Mouse (Mus musculus) forebrain, embryonic 13.5 days (tissue): ENCODE measurements at regions not wholly inside any gene's neighbourhood (a gene's known extent, or its start where the extent isn't known, plus 50 kb on each side); places are given as distances from the start of the nearest gene placed in this dataset.

Source experiments
- ATAC-seq: fragments of 200-750 bp; cut with Nextera tagmentation; 2 replicates; pipeline ENCODE4 v1.8.0; 2017
- H3K27ac ChIP-seq: fragments of 300-500 bp; sonication (generic); 2 replicates; pipeline ENCODE4 v1.5.1; 2015; ENCODE audit warnings: inconsistent platforms, mild to moderate bottlenecking, moderate library complexity
- H3K27me3 ChIP-seq: fragments of 300-500 bp; sonication (generic); 2 replicates; pipeline ENCODE4 v1.6.1; 2015; ENCODE audit warnings: mild to moderate bottlenecking, inconsistent platforms
- H3K36me3 ChIP-seq: fragments of 300-500 bp; sonication (generic); 2 replicates; pipeline ENCODE4 v1.6.1; 2015; ENCODE audit warnings: mild to moderate bottlenecking, inconsistent platforms; ENCODE audit not compliant: poor library complexity, severe bottlenecking
- H3K4me1 ChIP-seq: fragments of 300-500 bp; sonication (generic); 2 replicates; pipeline ENCODE4 v1.6.1; 2015; ENCODE audit warnings: inconsistent platforms
- H3K4me2 ChIP-seq: fragments of 300-500 bp; sonication (generic); 2 replicates; pipeline ENCODE4 v1.6.1; 2015; ENCODE audit warnings: inconsistent platforms, mild to moderate bottlenecking, moderate library complexity
- H3K4me3 ChIP-seq: fragments of 300-500 bp; sonication (generic); 2 replicates; pipeline ENCODE4 v1.5.1; 2015; ENCODE audit warnings: mild to moderate bottlenecking, inconsistent platforms
- H3K9ac ChIP-seq: fragments of 300-500 bp; sonication (generic); 2 replicates; pipeline ENCODE4 v1.6.1; 2015; ENCODE audit warnings: mild to moderate bottlenecking, inconsistent platforms
- H3K9me3 ChIP-seq: fragments of 300-500 bp; sonication (generic); replicated peaks from 2 replicates; pipeline ENCODE4 v1.6.1; 2016; ENCODE audit warnings: inconsistent platforms
- WGBS: fragments of 180-500 bp; shearing (Covaris S2); methylation state at CpG from one replicate; pipeline ENCODE4 v1.1.7; 2015; 5-methylcytosine and 5-hydroxymethylcytosine counted together

GRCm38 (mm10) chr6:81589727-81590126 is 333.7 kb upstream of the Gcfc2 start:
- H3K36me3 ChIP-seq = no peaks in the 10 kb centered on the region
- 73% methylated on average over 10 of the region's 10 CpGs for WGBS
- H3K4me3 ChIP-seq = no peak overlapping the region
- H3K4me1 ChIP-seq = no peaks in the 10 kb centered on the region
- H3K9me3 ChIP-seq = no peaks in the 10 kb centered on the region
- H3K9ac ChIP-seq = no peak overlapping the region
- H3K27ac ChIP-seq = no peak overlapping the region
- 0 out of 2 replicates have a peak, but pooled peaks cover 3% of the 10 kb centered on the region for H3K27me3 ChIP-seq
- no peak overlapping the region for H3K4me2 ChIP-seq
- no peak for ATAC-seq

DNA sequence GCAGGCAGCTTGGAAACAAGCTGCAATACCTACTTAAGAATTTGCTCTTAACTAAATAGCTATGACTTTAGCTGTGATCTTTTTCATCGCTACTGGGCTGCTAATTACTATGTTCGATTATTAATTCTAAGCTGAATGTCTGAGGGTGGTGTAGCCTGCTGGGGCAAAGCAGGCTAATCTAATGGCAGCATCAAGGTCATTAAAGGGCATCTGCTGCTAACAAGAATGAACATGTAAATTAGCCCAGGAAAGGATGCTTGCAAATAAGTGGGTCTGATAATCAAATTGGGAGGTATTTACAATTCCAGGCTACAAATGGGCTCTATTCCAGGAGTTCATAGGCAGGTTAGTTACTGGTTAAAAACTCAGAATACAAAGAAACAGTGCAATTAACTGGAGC is 327.5 kb upstream of the Gcfc2 start:
- H3K27ac ChIP-seq = no peak overlapping the region
- H3K9me3 ChIP-seq = no peaks in the 10 kb centered on the region
- no peak overlapping the region for H3K9ac ChIP-seq
- H3K27me3 ChIP-seq = 0 out of 2 replicates have a peak, but pooled peaks cover 9% of the 10 kb centered on the region
- H3K4me1 ChIP-seq = peaks cover 7% of the 10 kb centered on the region; the same call in 1 of the 2 replicates
- H3K36me3 ChIP-seq = no peaks in the 10 kb centered on the region
- no peak overlapping the region for H3K4me2 ChIP-seq
- no peak overlapping the region for H3K4me3 ChIP-seq
- peak; percentile 50; the same call in 1 of the 2 replicates for ATAC-seq
- WGBS = 13% methylated on average over 2 of the region's 2 CpGs

DNA sequence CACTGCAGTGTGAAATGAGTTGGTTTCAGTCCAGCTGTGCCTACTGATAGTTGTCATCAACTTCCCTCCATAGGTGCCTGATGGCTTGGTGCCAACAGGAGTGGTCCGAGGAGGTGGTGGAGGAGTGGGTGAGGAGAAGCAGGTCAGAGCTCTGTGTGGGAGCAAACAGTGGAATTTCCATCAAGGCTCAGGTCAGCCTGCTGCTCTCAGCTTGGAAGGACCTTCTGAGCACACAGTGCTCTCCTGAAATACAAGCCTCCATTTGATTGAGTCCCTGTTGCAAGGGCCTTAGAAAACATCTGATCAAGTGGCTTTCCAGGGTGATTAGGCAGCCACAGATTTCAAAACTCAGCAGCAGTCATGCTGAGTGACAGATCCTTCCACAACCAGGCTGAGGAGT is 314.8 kb upstream of the Gcfc2 start:
- Histone ChIP-seq H3K27ac (no peak overlapping the region), H3K9ac (no peak overlapping the region), H3K4me2 (no peak overlapping the region), H3K36me3 (no peaks in the 10 kb centered on the region), H3K4me3 (no peak overlapping the region), H3K4me1 (no peaks in the 10 kb centered on the region), H3K27me3 (no peaks in the 10 kb centered on the region), H3K9me3 (no peaks in the 10 kb centered on the region)
- WGBS = 77% methylated on average over 1 of the region's 1 CpGs
- ATAC-seq = no peak

- H3K9ac ChIP-seq = no peak overlapping the region
- no peaks in the 10 kb centered on the region for H3K4me1 ChIP-seq
- H3K27ac ChIP-seq = no peak overlapping the region
- WGBS = 86% methylated on average over 6 of the region's 6 CpGs
- H3K36me3 ChIP-seq = no peaks in the 10 kb centered on the region
- H3K9me3 ChIP-seq = no peaks in the 10 kb centered on the region
- H3K27me3 ChIP-seq = no peaks in the 10 kb centered on the region
- no peak overlapping the region for H3K4me3 ChIP-seq
- no peak overlapping the region for H3K4me2 ChIP-seq
- no peak for ATAC-seq
These were observed 311.5 kb upstream of the Gcfc2 start for GRCm38 (mm10) chr6:81611980-81612379.

DNA sequence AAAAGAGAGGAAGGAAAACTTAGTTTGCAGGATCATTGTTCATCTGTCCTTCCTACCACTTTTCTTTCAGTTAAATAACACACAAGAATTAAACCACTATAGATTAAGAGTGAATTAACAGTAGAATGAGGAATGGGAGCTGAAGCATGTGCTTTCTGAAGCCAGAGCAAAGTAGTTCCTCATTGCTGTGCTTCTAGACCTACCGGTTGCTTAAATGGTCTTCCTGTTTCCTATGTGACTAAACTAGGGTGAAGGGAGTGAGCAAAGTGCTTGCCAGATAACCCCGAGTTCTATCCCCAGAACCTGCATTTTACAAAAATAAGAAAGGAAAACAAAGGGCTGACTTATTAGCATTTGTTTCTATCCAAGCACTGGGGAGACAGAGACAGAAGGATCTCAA is 305.5 kb upstream of the Gcfc2 start:
- no peaks in the 10 kb centered on the region for H3K9me3 ChIP-seq
- H3K27ac ChIP-seq = no peak overlapping the region
- H3K9ac ChIP-seq = no peak overlapping the region
- H3K4me3 ChIP-seq = no peak overlapping the region
- H3K27me3 ChIP-seq = no peaks in the 10 kb centered on the region
- no peak overlapping the region for H3K4me2 ChIP-seq
- H3K36me3 ChIP-seq = no peaks in the 10 kb centered on the region
- H3K4me1 ChIP-seq = no peaks in the 10 kb centered on the region
- no peak for ATAC-seq
- WGBS = 71% methylated on average over 2 of the region's 2 CpGs

- no peaks in the 10 kb centered on the region for H3K36me3 ChIP-seq
- H3K27me3 ChIP-seq = no peaks in the 10 kb centered on the region
- 93% methylated on average over 4 of the region's 4 CpGs for WGBS
- no peaks in the 10 kb centered on the region for H3K9me3 ChIP-seq
- H3K4me3 ChIP-seq = no peak overlapping the region
- no peak overlapping the region for H3K27ac ChIP-seq
- no peak overlapping the region for H3K4me2 ChIP-seq
- H3K4me1 ChIP-seq = no peaks in the 10 kb centered on the region
- no peak for ATAC-seq
- no peak overlapping the region for H3K9ac ChIP-seq
These were observed 302.4 kb upstream of the Gcfc2 start for GRCm38 (mm10) chr6:81621028-81621427.

GRCm38 (mm10) chr6:81622714-81623113 is 300.8 kb upstream of the Gcfc2 start:
- no peaks in the 10 kb centered on the region for H3K9me3 ChIP-seq
- no peak overlapping the region for H3K9ac ChIP-seq
- H3K27me3 ChIP-seq = no peaks in the 10 kb centered on the region
- H3K4me3 ChIP-seq = no peak overlapping the region
- H3K36me3 ChIP-seq = no peaks in the 10 kb centered on the region
- H3K27ac ChIP-seq = no peak overlapping the region
- 86% methylated on average over 5 of the region's 5 CpGs for WGBS
- H3K4me1 ChIP-seq = no peaks in the 10 kb centered on the region
- no peak overlapping the region for H3K4me2 ChIP-seq
- ATAC-seq = no peak

GRCm38 (mm10) chr6:81625016-81625415 is 298.5 kb upstream of the Gcfc2 start:
- H3K9me3 ChIP-seq = no peaks in the 10 kb centered on the region
- no peak overlapping the region for H3K9ac ChIP-seq
- H3K27ac ChIP-seq = no peak overlapping the region
- no peaks in the 10 kb centered on the region for H3K4me1 ChIP-seq
- WGBS = 51% methylated on average over 5 of the region's 5 CpGs
- H3K4me3 ChIP-seq = no peak overlapping the region
- H3K36me3 ChIP-seq = no peaks in the 10 kb centered on the region
- H3K4me2 ChIP-seq = no peak overlapping the region
- peak; percentile 43; the same call in 1 of the 2 replicates for ATAC-seq
- H3K27me3 ChIP-seq = no peaks in the 10 kb centered on the region

DNA sequence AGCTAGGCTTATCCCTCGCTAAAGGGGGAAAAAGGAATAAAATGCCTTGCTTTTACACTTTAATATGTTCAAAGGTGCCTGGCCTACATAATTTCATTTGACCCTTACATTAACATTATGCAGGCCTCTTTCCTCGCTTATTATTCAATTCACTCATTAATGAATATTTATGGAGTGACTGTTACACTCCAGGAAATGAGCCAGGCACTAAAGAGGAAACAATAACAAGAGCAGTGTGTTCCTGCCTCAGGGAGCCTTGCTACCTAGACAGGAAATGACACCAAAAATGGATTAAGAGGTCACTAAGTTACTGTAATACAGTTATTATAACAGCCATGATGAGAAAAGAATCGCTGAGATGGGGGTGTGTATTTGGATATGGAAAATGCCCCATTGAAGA is 289.9 kb upstream of the Gcfc2 start:
- no peak for ATAC-seq
- no peaks in the 10 kb centered on the region for H3K27me3 ChIP-seq
- H3K27ac ChIP-seq = no peak overlapping the region
- no peaks in the 10 kb centered on the region for H3K36me3 ChIP-seq
- WGBS = 63% methylated on average over 3 of the region's 3 CpGs
- no peak overlapping the region for H3K4me3 ChIP-seq
- H3K4me2 ChIP-seq = no peak overlapping the region
- no peaks in the 10 kb centered on the region for H3K9me3 ChIP-seq
- H3K9ac ChIP-seq = no peak overlapping the region
- H3K4me1 ChIP-seq = no peaks in the 10 kb centered on the region

DNA sequence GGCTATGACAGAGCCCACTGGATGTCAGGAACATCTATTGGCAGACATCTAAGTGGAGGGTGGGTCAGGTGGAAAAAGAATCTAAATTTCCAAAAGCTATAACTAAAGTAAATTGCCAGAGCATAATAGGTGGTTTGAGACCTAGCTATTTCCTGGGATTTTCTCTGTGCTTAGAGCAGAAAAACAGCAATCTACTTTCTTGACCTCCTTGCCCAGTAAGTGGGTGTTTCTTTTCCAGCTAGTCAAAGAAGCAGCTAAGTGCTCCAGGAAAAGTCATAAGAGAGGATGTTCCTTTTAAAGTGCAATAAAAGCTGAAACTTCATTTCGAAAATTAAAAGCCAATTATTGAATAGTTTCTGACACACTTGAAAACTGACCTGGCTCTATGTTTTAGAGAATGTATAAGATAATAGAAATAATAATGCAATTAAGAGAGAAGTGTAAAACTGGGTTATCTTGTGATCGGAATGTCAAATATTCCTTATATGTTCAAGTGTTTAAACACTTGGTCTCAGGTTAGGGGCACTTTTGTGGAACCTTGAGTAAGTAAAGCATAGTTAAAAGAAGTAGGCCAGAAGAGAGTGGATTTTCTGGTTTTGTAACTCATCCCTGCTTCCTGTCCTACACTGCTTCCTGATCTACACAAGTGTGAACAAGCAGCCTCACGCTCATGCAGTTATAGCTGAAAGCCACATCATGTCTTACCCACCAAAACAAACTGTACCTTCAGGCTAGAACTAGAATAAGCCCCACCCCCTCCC is 275.7 kb upstream of the Gcfc2 start:
- WGBS = 87% methylated on average over 3 of the region's 3 CpGs

GRCm38 (mm10) chr6:81651856-81652255 is 271.6 kb upstream of the Gcfc2 start:
- Histone ChIP-seq H3K27me3 (no peaks in the 10 kb centered on the region), H3K4me2 (no peak overlapping the region), H3K4me1 (no peaks in the 10 kb centered on the region), H3K27ac (no peak overlapping the region), H3K4me3 (no peak overlapping the region), H3K9ac (no peak overlapping the region), H3K36me3 (no peaks in the 10 kb centered on the region), H3K9me3 (no peaks in the 10 kb centered on the region)
- no peak for ATAC-seq
- 73% methylated on average over 2 of the region's 2 CpGs for WGBS

More for the DNA sequence above, 275.7 kb upstream of the Gcfc2 start:
- ATAC-seq = no peak
- Histone ChIP-seq H3K4me1 (no peaks in the 10 kb centered on the region), H3K27ac (no peak overlapping the region), H3K36me3 (no peaks in the 10 kb centered on the region), H3K4me2 (no peak overlapping the region), H3K4me3 (no peak overlapping the region), H3K9me3 (no peaks in the 10 kb centered on the region), H3K9ac (no peak overlapping the region), H3K27me3 (no peaks in the 10 kb centered on the region)

DNA sequence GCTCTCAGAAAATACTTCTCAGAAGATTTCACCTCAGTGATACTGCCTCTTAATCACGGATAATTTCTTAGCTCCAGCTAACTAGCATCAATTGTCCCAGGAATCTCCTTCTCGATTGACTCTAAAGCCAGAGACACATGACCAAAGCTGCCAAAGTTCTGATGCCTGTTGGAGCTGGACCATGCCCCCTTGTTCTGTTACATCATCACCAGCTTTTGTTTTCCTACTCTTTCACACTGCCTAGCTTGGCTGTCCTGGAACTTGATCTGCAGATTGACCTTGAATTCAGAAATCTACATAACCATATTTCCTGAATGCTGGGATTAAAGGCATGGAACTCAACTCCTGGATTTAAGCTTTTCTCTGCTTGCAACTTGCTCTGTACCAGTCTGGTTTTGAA is 268.3 kb upstream of the Gcfc2 start:
- H3K4me3 ChIP-seq = no peak overlapping the region
- no peak for ATAC-seq
- peaks cover 6% of the 10 kb centered on the region for H3K4me1 ChIP-seq
- no peak overlapping the region for H3K9ac ChIP-seq
- H3K27me3 ChIP-seq = no peaks in the 10 kb centered on the region
- no peaks in the 10 kb centered on the region for H3K9me3 ChIP-seq
- H3K27ac ChIP-seq = no peak overlapping the region
- no peaks in the 10 kb centered on the region for H3K36me3 ChIP-seq
- WGBS = 91% methylated on average over 2 of the region's 2 CpGs
- no peak overlapping the region for H3K4me2 ChIP-seq
